ENCODE assay signal across 26 mouse cellular contexts in genomic region chr5:118045385-118045784, GRCm38 (mm10). TPM values are rescaled to one million over a fixed set of nuclear protein-coding genes. Genes with fewer than 3 reads are reported as not detected.
A peak's percentile ranks its signal among the peaks of the same experiment; 100 is the strongest.
DNase-seq lines count a peak whose midpoint lies in the region; ATAC-seq lines count a peak whose summit lies in the region.
"Had no signal": no experiment of that assay in that cellular context is flagged by ENCODE, and none has a peak within 500 bp of the region (broad histone marks: within the 10 kb centered on the region; RNA-seq: fewer than 3 reads in every experiment).

No protein-coding gene starts in this region.

- no peaks in the 10 kb centered on the region for H3K4me1 ChIP-seq in forebrain, embryonic 15.5 days
- H3K4me1 ChIP-seq: embryonic facial prominence, embryonic 10.5 days; embryonic facial prominence, embryonic 13.5 days; forebrain, embryonic 13.5 days; heart, embryonic 15.5 days; hindbrain, embryonic 10.5 days; hindbrain, embryonic 13.5 days had no signal

- no peaks in the 10 kb centered on the region for H3K9me3 ChIP-seq in forebrain, embryonic 15.5 days
- H3K9me3 ChIP-seq: embryonic facial prominence, embryonic 10.5 days; embryonic facial prominence, embryonic 13.5 days; forebrain, embryonic 13.5 days; heart, embryonic 12.5 days; heart, embryonic 15.5 days; hindbrain, embryonic 10.5 days; hindbrain, embryonic 13.5 days had no signal

- DNase-seq in CD4-positive helper T cell, adult 2 months (ENCODE audit: low read depth, low spot score) = peak; percentile 53
- peak; percentile 68 for DNase-seq in CD4-positive, CD25-positive, alpha-beta regulatory T cell, adult 2 months (ENCODE audit: low read depth, low spot score)
- peak; percentile 44 for DNase-seq in naive thymus-derived CD4-positive, alpha-beta T cell, adult 2 months (ENCODE audit: low read depth)
- DNase-seq in layer of hippocampus, adult 18-20 months (ENCODE audit: low spot score in 2 of 2) = no peak
- DNase-seq: adrenal gland, adult 8-10 months; adrenal gland, postnatal 25 days; gastrocnemius, adult 2 months; gastrocnemius, postnatal 14 days; heart, adult 18-20 months; heart, postnatal 10 days; heart, postnatal 36 days had no signal

- H3K4me2 ChIP-seq in forebrain, embryonic 15.5 days (replicated peaks) = no peak overlapping the region
- H3K4me2 ChIP-seq: embryonic facial prominence, embryonic 13.5 days; forebrain, embryonic 13.5 days; heart, embryonic 12.5 days; heart, embryonic 15.5 days; hindbrain, embryonic 13.5 days had no signal

- no peaks in the 10 kb centered on the region for H3K36me3 ChIP-seq in forebrain, embryonic 15.5 days
- H3K36me3 ChIP-seq: embryonic facial prominence, embryonic 10.5 days; embryonic facial prominence, embryonic 13.5 days; heart, embryonic 12.5 days; heart, embryonic 15.5 days; hindbrain, embryonic 10.5 days; hindbrain, embryonic 13.5 days had no signal

- no peak overlapping the region for H3K27ac ChIP-seq in forebrain, embryonic 15.5 days (replicated peaks)
- H3K27ac ChIP-seq: embryonic facial prominence, embryonic 10.5 days; embryonic facial prominence, embryonic 13.5 days; gastrocnemius, adult 2 months; heart, embryonic 15.5 days; hindbrain, embryonic 10.5 days; hindbrain, embryonic 13.5 days had no signal

- H3K27me3 ChIP-seq in forebrain, embryonic 15.5 days = no peaks in the 10 kb centered on the region
- H3K27me3 ChIP-seq: embryonic facial prominence, embryonic 13.5 days; forebrain, embryonic 13.5 days; heart, embryonic 12.5 days; heart, embryonic 15.5 days; hindbrain, embryonic 13.5 days had no signal

- ATAC-seq in granulocyte monocyte progenitor cell, adult 5-6 weeks (replicated peaks; ENCODE audit: poor library complexity, severe bottlenecking) = peak; percentile 17; the same call in 1 of the 2 replicates
- ATAC-seq in forebrain, embryonic 15.5 days (replicated peaks) = no peak
- ATAC-seq: hindbrain, embryonic 16.5 days; intestine, postnatal 0 days had no signal

- WGBS in forebrain, embryonic 15.5 days = 95% methylated on average over 9 of the region's 9 CpGs

- no peak overlapping the region for H3K9ac ChIP-seq in forebrain, embryonic 15.5 days (replicated peaks)
- H3K9ac ChIP-seq: embryonic facial prominence, embryonic 13.5 days; forebrain, embryonic 13.5 days; forebrain, postnatal 0 days; heart, embryonic 12.5 days; heart, embryonic 15.5 days; hindbrain, embryonic 13.5 days had no signal

- H3K4me3 ChIP-seq in forebrain, embryonic 15.5 days = no peak overlapping the region
- H3K4me3 ChIP-seq: embryonic facial prominence, embryonic 10.5 days; embryonic facial prominence, embryonic 13.5 days; erythroblast, embryonic 14.5 days; forebrain, embryonic 13.5 days; gastrocnemius, adult 2 months; heart, embryonic 12.5 days; heart, embryonic 15.5 days; hindbrain, embryonic 10.5 days; hindbrain, embryonic 13.5 days had no signal

RNA-seq across cellular contexts. Expression of gene Tesc, which starts 17.8 kb away (rescaled TPM):
- total RNA-seq in granulocyte monocyte progenitor cell, adult 5-6 weeks (2014; fragmentation: Nextera tagmentation) = 8.5 TPM in 1 of 2 replicates, not detected in the other
- 0.56 and 0.82 TPM in 2 replicates for total RNA-seq in granulocyte monocyte progenitor cell, adult 5-6 weeks (2017)
- 9.9 and 10.6 TPM in 2 replicates for polyA plus RNA-seq in forebrain, embryonic 15.5 days (2015; fragmentation: Nextera tagmentation; extraction: Ambion mirVana)
- total RNA-seq in layer of hippocampus, adult 18-20 months (2021) = 10 to 100 TPM; 92.6 to 94.2 TPM
- total RNA-seq: common myeloid progenitor, adult 5-6 weeks; MEL had no signal

Comparison
In these comparisons a context has a peak if more than half of its experiments do, and no peak if none do; other contexts are left out.
1. DNase-seq: peak in CD4-positive helper T cell, adult 2 months (single experiment), CD4-positive, CD25-positive, alpha-beta regulatory T cell, adult 2 months (single experiment) and naive thymus-derived CD4-positive, alpha-beta T cell, adult 2 months (single experiment); none in layer of hippocampus, adult 18-20 months (0 of 2).
2. RNA of gene Tesc, which starts 17.8 kb away (total RNA-seq): 92.6 to 94.2 TPM in layer of hippocampus, adult 18-20 months; 0.56 to 8.5 TPM in granulocyte monocyte progenitor cell, adult 5-6 weeks; every median in the first group is over 4 times any median in the second.